Mouse (Mus musculus) ES-Bruce4 (cell line): ENCODE measurements at regions not wholly inside any gene's neighbourhood (a gene's known extent, or its start where the extent isn't known, plus 50 kb on each side); places are given as distances from the start of the nearest gene placed in this dataset.

Source experiments
- CTCF ChIP-seq: IDR thresholded peaks from one replicate; pipeline ENCODE4 v1.8.1; 2011; ENCODE audit warnings: low read depth, low read length
- EP300 ChIP-seq: IDR thresholded peaks from 2 replicates; pipeline ENCODE4 v1.6.1; 2011; ENCODE audit warnings: low read depth, low read length; ENCODE audit not compliant: insufficient read depth
- POLR2A ChIP-seq: IDR thresholded peaks from one replicate; pipeline ENCODE4 v1.8.1; 2011; ENCODE audit warnings: low read length; ENCODE audit not compliant: insufficient read depth

- TF ChIP-seq CTCF (no peak), EP300 (no peak), POLR2A (no peak)
These were observed 372.3 kb downstream of the Gm49356 start for GRCm38 (mm10) chr15:59261380-59261779.
